Mouse (Mus musculus) layer of hippocampus, adult 2 months (tissue): ENCODE data around the gene Syt13. TPM values are rescaled to one million over a fixed set of nuclear protein-coding genes. Genes with fewer than 3 reads are reported as not detected.

Experiments used
- DNase-seq, 2 experiments: peaks; one replicate each; pipeline ENCODE4 v3.0.0; 2022; ENCODE audit warnings: low spot score in 2 of 2
- H3K27ac ChIP-seq: fragments of 200-600 bp; 2 replicates; pipeline ENCODE4 v1.8.1; 2022
- H3K4me3 ChIP-seq: fragments of 200-600 bp; 2 replicates; pipeline ENCODE4 v1.8.1; 2022; ENCODE audit warnings: mild to moderate bottlenecking
- CTCF ChIP-seq: fragments of 200-600 bp; conservative IDR thresholded peaks from 2 replicates; pipeline ENCODE4 v1.8.1; 2022; ENCODE audit warnings: antibody characterized with exemption, mild to moderate bottlenecking, moderate library complexity
- total RNA-seq, 2 experiments: library from RNA; stranded (reverse); gene quantifications; 2 replicates each; pipeline ENCODE4 v1.2.3; 2021

Gene Syt13
- total RNA-seq, 2 experiments from 2014 or later: 153 to 163 TPM

DNA sequence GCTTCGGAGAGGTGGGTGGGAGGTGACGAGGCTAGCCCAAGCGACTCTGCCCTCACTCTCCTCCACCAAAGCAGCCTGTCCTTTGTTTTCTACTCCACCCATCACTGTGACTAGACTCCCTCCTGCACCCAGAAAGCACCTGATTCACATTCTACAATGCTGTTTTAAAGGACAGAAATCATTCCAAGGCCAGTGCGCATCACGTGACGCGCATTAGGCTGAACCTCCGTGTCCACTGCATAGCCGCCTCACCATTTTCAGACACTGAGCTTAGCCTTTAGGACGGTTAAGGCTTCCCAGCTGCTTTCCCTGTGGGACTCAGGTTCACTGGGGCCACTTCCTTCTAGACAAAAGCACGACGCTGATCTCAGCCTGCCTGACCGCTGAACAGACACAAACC, 11.2 kb upstream of the Syt13 start:
- DNase-seq: no peak
- Histone ChIP-seq H3K4me3 (no peak overlapping the region), H3K27ac (0 out of 2 replicates have a peak overlapping the region, but pooled peaks have one; percentile 5)
- TF ChIP-seq CTCF: no peak

DNA sequence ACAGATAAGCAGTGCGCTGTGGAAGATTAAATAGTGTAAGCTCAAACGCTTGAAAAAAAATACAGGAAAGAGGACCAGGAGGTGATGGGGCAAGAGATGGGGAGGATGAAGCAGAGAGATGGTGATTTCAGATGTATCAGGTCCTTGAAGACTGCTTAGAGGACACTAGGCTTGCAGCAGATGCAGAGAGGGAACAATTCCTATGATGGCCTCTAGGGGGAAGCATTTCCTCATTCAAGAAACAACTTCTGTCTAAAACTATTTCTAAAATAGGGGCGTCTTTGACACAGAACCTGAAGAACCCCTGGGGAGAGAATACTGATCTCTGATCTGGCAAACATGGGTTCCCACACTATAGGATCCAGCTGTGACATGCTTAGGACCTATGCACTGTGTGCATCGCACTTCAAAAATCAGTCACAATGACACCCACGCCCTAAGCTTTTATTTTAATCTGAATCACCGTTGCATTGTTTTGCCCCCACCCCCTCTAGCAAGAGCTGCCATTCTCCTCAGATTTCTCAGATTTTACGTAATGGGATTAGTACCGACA, 10.5 kb upstream of the Syt13 start:
- H3K27ac ChIP-seq: peak overlapping the region; percentile 86
- peak; percentile 99 for TF ChIP-seq CTCF
- H3K4me3 ChIP-seq: no peak overlapping the region; the same call in 1 of the 2 replicates
- DNase-seq: peak; percentile 70 to 80

DNA sequence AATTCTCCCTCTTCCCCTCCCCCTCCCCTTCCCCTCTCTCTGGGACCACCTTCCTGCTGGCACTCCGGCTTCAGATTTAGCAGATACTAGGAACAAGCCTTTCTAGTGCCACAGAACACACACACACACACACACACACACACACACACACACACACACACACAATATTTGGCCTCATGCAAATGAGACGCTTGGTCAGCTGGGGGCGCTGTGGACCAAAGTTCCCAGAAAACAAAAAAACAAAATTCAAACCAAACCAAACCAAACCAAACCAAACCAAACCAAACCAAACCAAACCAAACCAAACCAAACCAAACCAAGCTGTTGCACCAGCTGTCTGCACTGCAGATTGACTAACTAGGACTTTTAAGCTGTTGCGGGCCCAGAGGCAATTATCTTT, 4.5 kb upstream of the Syt13 start:
- TF ChIP-seq CTCF: peak; percentile 26
- no peak overlapping the region for H3K27ac ChIP-seq
- no peak overlapping the region for H3K4me3 ChIP-seq
- no peak for DNase-seq

DNA sequence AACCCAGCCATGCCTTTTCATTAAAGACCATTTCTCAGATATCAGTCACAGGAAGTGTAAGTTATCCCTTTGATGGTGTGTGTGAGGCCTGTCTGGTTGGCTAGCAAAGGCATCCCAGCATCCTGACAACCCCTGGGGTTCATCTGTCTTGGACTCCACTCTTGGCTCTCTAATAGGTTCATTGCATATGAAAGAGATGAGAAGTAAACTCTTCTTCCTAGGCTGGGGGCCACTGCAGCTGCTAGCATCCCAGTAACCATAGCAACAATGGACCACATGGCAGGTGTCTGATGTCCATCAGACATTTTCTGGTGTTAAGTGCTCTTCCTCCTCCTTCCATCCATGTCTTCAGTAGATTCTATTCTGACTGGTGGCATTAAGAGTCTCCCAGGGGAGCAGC, 2.6 kb upstream of the Syt13 start:
- Histone ChIP-seq H3K27ac (no peak overlapping the region), H3K4me3 (no peak overlapping the region)
- no peak for DNase-seq
- TF ChIP-seq CTCF: no peak

DNA sequence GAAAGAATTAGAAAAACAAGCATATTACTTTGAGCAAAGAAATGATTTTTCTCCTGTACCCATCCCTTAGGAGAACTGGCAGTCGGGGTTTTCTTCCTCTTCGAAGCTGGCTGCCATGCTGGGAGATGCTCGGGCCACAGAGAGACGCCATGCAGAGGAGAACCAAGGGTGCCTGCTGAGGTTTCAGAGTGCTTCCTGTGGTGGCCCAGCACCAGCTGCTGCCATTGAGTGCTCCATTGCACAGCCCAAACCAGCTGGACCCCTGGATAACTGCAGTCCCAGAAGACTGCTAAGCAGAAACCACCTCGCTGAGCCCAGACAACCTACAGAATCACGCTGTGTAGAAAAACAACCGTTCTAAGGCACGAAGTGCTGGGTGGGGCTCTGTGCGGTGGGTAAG, 1.6 kb upstream of the Syt13 start:
- no peak overlapping the region for H3K27ac ChIP-seq
- DNase-seq: no peak

DNA sequence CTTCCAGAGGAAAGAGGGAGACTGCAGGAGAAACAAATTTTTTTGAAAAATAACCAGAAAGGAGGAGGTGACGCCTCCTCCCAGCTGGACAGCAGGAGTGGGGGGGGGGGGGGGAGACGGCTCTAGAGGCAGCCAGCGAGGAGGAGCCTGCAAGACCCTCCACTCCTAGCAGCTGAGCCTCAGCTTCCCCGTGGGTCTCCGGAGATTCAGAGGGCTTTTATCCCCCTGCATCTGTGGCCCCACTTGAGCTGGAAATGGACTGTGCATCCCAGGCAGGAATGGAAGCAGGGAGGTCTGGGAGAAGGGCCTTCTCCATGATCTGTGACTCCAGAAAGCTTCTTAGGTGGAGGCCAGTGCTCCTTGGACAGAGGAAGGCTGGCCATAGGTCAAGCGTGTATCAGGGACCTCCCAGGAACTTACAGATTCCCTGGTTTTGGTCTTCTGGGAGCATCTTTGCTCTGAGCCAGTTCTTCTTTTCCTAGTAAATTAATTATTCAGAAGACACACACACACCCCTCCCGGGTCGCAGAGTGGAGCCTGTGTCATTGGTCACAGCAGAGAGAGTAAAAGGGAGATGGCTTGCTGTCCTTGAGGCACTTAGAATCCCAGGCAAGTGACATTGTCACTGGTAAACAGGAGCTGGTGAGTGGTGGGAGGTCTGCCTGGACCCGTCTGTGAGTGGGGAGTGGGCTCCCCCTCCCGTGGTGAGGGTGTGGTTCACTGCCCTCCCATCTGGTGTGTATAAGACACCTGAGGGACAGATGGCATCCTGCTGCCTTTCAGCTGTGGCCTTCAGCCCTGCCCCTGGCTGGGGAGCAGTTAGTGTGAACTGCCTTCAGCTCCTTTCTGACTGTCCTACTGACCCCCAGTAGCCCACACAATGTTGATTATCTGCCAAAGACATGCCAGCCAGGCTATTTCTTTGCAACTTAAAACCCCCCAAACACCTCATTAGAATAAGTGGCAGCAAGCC, 1.0 kb downstream of the Syt13 start:
- no peak for DNase-seq
- peak overlapping the region; percentile 96 for H3K27ac ChIP-seq
- H3K4me3 ChIP-seq: peak overlapping the region; percentile 73
- no peak for TF ChIP-seq CTCF

More for the DNA sequence above, 1.6 kb upstream of the Syt13 start:
- TF ChIP-seq CTCF: no peak
- no peak overlapping the region for H3K4me3 ChIP-seq

DNA sequence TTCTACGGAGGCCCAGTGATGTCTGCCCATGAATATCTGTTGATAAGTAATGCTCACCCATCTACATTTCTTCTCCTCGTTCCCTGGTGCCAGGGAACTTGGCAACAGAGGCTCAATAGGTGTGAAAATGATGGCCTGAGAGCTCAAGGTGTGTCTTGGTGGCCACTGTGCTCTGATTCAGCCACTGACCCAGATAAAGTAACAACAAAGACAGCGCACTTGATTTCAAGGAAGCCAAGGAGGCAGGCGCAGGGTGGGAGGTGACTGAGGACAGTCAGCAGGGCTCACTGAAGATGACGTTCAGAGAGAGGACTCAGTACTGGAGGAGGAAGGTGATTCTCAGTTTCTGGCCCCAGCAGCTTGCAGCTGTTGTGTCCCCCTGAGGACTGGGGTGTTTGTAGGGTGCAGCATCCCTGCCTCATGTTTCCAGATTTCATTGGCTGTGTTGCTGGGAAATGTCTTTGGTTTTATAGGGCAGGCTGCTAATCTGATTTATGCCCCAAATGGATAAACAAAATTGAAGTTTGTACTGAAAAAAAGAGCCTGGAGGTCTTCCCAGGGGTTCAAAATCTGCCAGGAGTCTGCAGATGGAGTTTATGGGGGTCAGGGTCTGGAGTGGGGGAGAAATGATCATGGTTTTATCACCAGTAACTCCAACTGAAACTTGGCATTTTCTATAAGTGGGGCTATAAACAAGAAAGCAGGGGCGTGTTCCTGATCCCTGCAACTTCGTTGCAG, 2.7 kb downstream of the Syt13 start:
- TF ChIP-seq CTCF: no peak
- no peak for DNase-seq

DNA sequence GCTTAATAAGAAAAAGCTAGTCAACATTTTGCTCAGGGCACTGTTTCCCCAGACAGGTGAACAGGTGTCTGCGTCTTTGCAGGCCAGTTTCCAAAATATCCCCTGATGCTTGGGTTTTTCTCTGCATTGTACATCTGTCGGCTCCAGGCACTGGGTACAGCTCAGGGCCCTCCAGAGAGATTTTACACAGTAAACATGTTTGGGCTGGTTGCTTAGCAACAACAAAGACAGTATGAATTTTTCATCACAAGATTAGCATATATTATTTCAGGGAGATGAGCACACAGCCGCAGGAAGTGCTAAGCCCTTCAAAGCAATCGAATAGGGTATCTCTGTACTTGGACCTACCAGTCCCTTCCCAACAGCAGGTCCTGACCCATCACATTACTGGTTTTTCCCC, 5.8 kb downstream of the Syt13 start:
- TF ChIP-seq CTCF: no peak
- H3K4me3 ChIP-seq: no peak overlapping the region; the same call in 1 of the 2 replicates
- peak overlapping the region; percentile 75 for H3K27ac ChIP-seq
- DNase-seq: peak; percentile 30 to 69

More for the DNA sequence above, 2.7 kb downstream of the Syt13 start:
- Histone ChIP-seq H3K4me3 (peak overlapping the region; percentile 47), H3K27ac (peak overlapping the region; percentile 84)

DNA sequence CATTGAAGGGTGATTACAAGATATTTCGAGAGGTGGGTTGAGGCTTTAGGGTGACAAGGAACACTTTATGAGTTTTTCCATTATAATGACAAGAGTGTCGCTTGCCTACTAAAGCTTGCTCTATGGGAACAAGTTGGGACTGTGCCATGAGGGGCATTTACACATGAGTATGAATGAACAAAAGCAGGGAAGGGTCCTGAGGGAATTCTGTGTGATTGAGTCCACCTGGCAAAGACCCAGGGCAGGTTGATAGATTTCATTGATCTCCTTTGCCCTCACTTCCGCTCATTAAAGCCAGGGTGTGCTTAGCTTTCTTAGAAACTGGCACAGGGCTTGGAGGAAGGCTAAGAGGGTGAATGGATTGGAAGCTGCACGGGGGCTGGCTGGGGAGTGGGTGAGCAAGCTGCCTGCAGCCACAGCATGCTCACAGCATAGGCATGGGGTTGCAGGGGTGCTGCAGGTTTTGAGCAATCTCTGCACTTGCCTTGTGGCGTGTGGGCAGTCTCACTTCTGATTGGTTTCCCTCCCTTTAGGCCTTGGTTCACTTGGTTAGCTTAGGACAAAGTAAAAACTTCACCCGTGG, 9.9 kb downstream of the Syt13 start:
- DNase-seq: no peak
- Histone ChIP-seq H3K4me3 (no peak overlapping the region), H3K27ac (no peak overlapping the region)
- TF ChIP-seq CTCF: no peak

DNA sequence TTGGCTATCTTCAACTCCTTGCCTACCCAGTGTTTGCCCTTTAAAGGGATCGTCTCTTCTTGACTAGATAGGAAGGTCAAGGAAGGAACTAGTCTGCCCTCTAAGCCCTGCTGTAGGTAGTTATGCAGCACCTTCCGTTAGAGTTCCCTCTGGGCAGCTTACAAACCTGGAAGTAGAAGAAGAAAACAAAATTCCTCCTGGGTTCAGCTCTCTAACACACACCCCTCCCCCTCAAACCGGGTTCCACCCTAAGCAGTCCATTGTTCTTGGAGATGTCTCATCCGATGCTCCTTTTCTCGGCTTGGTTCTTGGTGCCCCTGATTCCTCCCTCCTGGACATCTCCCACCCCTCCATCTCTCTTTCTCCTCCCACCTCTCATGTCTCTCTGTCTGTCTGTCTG, 14.8 kb downstream of the Syt13 start:
- H3K4me3 ChIP-seq: no peak overlapping the region
- H3K27ac ChIP-seq: no peak overlapping the region
- no peak for DNase-seq
- TF ChIP-seq CTCF: no peak

DNA sequence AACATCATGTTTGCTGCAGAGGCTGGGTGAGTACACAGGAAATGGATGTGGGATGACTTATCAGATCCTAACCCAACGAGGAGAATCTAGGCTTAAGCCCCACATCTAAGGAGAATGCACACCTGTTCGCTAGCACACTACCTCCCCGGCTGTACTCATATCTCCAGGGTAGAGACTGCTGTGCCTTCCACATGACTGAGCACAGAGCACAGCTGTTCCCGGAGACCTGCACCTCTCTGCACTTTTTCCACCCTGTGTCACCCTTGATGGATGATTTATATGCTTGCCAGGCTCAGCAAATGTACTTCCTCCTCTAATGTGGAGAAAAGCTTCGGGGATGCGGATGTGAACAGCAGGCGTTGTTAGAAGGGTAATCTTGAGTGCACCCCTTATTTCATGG, 16.2 kb downstream of the Syt13 start:
- no peak overlapping the region for H3K27ac ChIP-seq
- no peak overlapping the region for H3K4me3 ChIP-seq
- TF ChIP-seq CTCF: no peak
- no peak for DNase-seq

DNA sequence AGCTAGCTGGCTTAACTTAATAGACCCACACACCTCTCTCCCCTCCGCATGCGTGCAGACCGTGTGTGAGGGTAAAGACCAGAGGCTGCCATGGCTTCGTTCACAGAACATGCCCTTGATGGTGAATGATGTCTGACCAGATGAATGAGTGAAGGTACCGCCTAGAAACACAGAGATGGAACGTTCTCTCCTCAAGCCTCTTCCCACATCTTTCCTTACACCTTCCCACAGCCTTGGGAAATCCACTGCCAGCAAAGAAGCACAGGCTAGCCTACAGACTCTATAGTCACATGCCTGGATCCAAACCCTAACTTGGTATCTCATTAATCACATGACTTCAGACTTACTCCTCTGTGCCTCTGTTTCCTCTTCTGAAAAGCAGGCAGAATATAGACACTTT, 18.5 kb downstream of the Syt13 start:
- Histone ChIP-seq H3K27ac (peak overlapping the region; percentile 82), H3K4me3 (no peak overlapping the region)
- no peak for TF ChIP-seq CTCF
- no peak for DNase-seq
